Mouse (Mus musculus): ENCODE results near the gene Car9. TPM values are rescaled to one million over a fixed set of nuclear protein-coding genes. Genes with fewer than 3 reads are reported as not detected.

Gene Car9
- polyA plus RNA-seq, 1 experiment from 2014 or later: 1.1 TPM

DNA sequence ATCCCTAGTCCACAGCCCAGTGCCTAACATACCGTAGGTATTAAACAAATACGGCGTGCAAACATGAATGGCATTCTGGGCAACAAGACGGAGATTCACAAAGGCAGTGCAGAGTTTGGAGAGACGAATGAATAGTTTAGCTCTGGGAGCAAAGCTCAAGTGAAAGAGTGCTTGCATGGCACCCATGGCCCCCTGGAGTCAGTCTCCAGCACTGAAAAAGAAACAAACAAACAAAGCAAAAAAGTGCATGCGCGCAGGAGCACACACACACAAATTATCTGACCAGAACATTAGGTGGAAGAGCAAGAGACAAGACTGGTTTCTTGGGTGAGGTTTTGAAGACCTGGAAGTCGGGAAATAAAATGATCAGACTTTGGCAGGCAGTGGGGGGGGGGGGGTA is 692 bp upstream of the Car9 start:
- no peak for ATAC-seq

DNA sequence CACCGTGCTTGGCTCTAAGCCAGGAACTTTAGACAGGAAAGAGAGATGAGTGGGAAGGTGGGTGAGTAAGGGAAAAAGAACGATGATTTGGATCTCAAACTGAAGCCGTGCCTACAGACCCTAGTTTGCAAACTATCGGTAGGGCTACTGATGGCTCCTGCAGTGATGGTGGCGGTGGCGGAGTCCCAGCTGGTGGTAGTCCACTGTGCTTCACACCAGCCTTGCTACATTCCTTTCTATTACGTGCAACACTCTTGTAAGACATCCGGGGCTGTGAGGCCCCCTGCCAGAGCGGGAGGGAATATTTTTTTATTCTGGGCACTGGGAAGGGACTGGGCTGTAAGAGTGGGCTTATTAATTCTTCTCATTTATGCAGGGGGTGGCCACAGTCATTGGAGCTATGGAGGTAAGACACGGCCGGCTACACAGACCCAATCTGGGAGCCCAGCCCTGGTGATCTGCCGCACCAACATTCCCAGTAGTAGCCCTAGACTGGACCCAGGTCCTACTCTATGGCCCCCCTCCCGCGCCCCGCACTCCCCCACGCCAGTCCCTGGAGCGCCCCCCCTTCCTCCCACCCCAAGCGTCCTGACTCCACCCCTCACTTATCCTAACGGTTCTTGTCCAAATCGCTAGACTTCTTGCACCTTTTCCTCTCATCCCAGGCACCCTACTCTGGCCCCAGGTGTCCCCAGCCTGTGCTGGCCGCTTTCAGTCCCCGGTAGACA is 1.3 kb downstream of the Car9 start:
- no peak for DNase-seq
- H3K4me1 ChIP-seq (ENCODE audit: insufficient read depth): peaks cover 14% of the 10 kb centered on the region
- H3K27ac ChIP-seq (ENCODE audit: low read depth): no peak overlapping the region
- H3K27me3 ChIP-seq (ENCODE audit: insufficient read depth, low read length): 0 out of 2 replicates have a peak, but pooled peaks cover 5% of the 10 kb centered on the region
- peak overlapping the region; percentile 62 for H3K9ac ChIP-seq (replicated peaks)
- peak overlapping the region; percentile 87 for H3K4me2 ChIP-seq (ENCODE audit: low read depth, low read length)
- 6% methylated on average over 19 of the region's 22 CpGs for WGBS (ENCODE audit: insufficient replicate concordance)
- peak; percentile 55 for ATAC-seq
- H3K9me3 ChIP-seq (ENCODE audit: low read length): no peaks in the 10 kb centered on the region
- peak overlapping the region; percentile 54 for H3K4me3 ChIP-seq (ENCODE audit: low read depth, low read length)
- H3K36me3 ChIP-seq (replicated peaks; ENCODE audit: insufficient read depth, low read length): no peaks in the 10 kb centered on the region
- no peak for TF ChIP-seq EP300 (IDR thresholded peaks at IDR 0.05; ENCODE audit: low read depth)
- TF ChIP-seq CTCF (IDR thresholded peaks at IDR 0.05; ENCODE audit: low read depth): no peak

More for the DNA sequence above, 692 bp upstream of the Car9 start:
- Histone ChIP-seq H3K4me1 (ENCODE audit: insufficient read depth) (peaks cover 14% of the 10 kb centered on the region), H3K27me3 (ENCODE audit: insufficient read depth, low read length) (0 out of 2 replicates have a peak, but pooled peaks cover 5% of the 10 kb centered on the region), H3K4me3 (ENCODE audit: low read depth, low read length) (no peak overlapping the region), H3K36me3 (replicated peaks; ENCODE audit: insufficient read depth, low read length) (no peaks in the 10 kb centered on the region), H3K9ac (replicated peaks) (no peak overlapping the region), H3K27ac (ENCODE audit: low read depth) (no peak overlapping the region), H3K4me2 (ENCODE audit: low read depth, low read length) (no peak overlapping the region), H3K9me3 (ENCODE audit: low read length) (no peaks in the 10 kb centered on the region)
- DNase-seq: no peak
- TF ChIP-seq EP300 (IDR thresholded peaks at IDR 0.05; ENCODE audit: low read depth): no peak
- no peak for TF ChIP-seq CTCF (IDR thresholded peaks at IDR 0.05; ENCODE audit: low read depth)
- whole genome bisulfite sequencing (ENCODE audit: insufficient replicate concordance): 78% methylated on average over 8 of the region's 8 CpGs

DNA sequence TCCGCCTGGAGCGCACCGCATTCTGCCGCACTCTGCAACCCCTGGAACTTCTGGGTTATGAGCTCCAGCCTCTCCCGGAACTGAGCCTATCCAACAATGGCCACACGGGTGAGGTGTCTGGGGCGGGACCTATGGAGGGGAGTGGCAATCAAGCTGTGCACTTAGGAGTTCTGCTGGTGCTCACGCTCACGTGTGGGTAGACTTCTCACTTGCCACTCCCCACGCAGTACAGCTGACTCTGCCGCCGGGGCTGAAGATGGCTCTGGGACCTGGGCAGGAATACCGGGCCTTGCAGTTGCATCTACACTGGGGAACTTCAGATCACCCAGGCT is 1.9 kb downstream of the Car9 start:
- Histone ChIP-seq H3K4me1 (ENCODE audit: insufficient read depth) (peaks cover 14% of the 10 kb centered on the region), H3K9me3 (ENCODE audit: low read length) (no peaks in the 10 kb centered on the region), H3K4me2 (ENCODE audit: low read depth, low read length) (peak overlapping the region; percentile 87), H3K27me3 (ENCODE audit: insufficient read depth, low read length) (0 out of 2 replicates have a peak, but pooled peaks cover 5% of the 10 kb centered on the region), H3K27ac (ENCODE audit: low read depth) (no peak overlapping the region), H3K36me3 (replicated peaks; ENCODE audit: insufficient read depth, low read length) (no peaks in the 10 kb centered on the region), H3K9ac (replicated peaks) (peak overlapping the region; percentile 62), H3K4me3 (ENCODE audit: low read depth, low read length) (peak overlapping the region; percentile 54)
- DNase-seq: peak; percentile 75
- WGBS (ENCODE audit: insufficient replicate concordance): 2% methylated on average over 13 of the region's 13 CpGs
- peak; percentile 87 for ATAC-seq
- TF ChIP-seq CTCF (IDR thresholded peaks at IDR 0.05; ENCODE audit: low read depth): 0 out of 2 replicates have a peak, but pooled peaks have one; percentile 8
- TF ChIP-seq EP300 (IDR thresholded peaks at IDR 0.05; ENCODE audit: low read depth): no peak

DNA sequence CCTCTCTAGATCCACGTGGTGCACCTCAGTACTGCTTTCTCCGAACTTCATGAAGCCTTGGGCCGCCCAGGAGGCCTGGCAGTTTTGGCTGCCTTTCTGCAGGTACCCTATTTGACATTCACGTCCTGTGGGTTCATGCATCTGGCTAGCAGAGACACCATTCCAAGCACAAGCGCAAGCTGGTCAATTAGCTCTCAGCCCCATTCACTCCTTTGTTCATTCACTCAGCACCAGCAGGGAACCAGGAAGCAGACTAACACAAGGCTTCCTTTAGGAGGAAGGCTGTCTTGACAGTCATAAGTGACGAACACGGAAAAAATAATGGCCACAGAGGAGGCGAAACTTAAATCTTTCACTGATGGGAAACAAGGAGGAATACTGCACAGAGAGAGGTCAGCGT is 2.3 kb downstream of the Car9 start:
- Histone ChIP-seq H3K27me3 (ENCODE audit: insufficient read depth, low read length) (0 out of 2 replicates have a peak, but pooled peaks cover 5% of the 10 kb centered on the region), H3K36me3 (replicated peaks; ENCODE audit: insufficient read depth, low read length) (no peaks in the 10 kb centered on the region), H3K4me2 (ENCODE audit: low read depth, low read length) (peak overlapping the region; percentile 87), H3K9ac (replicated peaks) (peak overlapping the region; percentile 62), H3K9me3 (ENCODE audit: low read length) (no peaks in the 10 kb centered on the region), H3K4me1 (ENCODE audit: insufficient read depth) (peaks cover 14% of the 10 kb centered on the region), H3K4me3 (ENCODE audit: low read depth, low read length) (peak overlapping the region; percentile 54), H3K27ac (ENCODE audit: low read depth) (no peak overlapping the region)
- ATAC-seq: peak; percentile 2; the same call in 1 of the 2 replicates
- DNase-seq: no peak
- WGBS (ENCODE audit: insufficient replicate concordance): 23% methylated on average over 9 of the region's 9 CpGs
- TF ChIP-seq CTCF (IDR thresholded peaks at IDR 0.05; ENCODE audit: low read depth) (no peak), EP300 (IDR thresholded peaks at IDR 0.05; ENCODE audit: low read depth) (no peak)

DNA sequence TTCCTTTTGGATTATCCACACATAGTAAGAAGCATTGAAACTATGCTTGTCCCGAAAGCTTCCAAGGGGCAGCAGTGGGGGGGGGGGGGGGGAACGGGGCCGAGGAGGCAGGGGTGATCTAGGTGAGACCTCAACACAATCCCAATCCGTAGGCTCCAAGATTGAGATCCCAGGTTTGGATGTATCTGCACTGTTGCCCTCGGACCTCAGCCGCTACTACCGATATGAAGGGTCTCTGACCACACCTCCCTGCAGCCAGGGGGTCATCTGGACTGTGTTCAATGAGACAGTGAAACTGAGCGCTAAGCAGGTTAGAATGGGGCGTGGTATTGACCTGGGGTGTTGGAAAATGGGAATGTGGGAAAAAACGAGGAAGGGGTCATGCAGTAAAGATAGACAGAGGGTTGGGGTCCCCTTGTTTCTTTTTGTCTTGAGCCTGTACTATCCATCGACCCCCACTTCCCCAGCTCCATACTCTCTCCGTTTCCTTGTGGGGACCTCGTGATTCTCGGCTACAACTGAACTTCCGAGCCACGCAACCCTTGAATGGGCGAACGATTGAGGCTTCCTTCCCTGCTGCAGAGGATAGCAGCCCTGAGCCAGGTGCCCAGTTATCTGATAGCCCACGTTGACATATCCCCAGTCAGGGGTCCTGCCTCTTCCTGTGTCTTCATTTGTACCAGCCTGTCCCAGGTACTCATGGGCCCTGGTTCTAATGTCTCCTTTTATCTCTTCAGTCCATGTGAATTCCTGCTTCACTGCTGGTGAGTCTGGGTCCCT is 5.1 kb downstream of the Car9 start:
- DNase-seq (no peak), ATAC-seq (no peak)
- WGBS (ENCODE audit: insufficient replicate concordance): 76% methylated on average over 19 of the region's 19 CpGs
- Histone ChIP-seq H3K4me3 (ENCODE audit: low read depth, low read length) (no peak overlapping the region), H3K27me3 (ENCODE audit: insufficient read depth, low read length) (0 out of 2 replicates have a peak, but pooled peaks cover 5% of the 10 kb centered on the region), H3K36me3 (replicated peaks; ENCODE audit: insufficient read depth, low read length) (no peaks in the 10 kb centered on the region), H3K9me3 (ENCODE audit: low read length) (no peaks in the 10 kb centered on the region), H3K27ac (ENCODE audit: low read depth) (no peak overlapping the region), H3K4me1 (ENCODE audit: insufficient read depth) (peaks cover 14% of the 10 kb centered on the region), H3K4me2 (ENCODE audit: low read depth, low read length) (no peak overlapping the region), H3K9ac (replicated peaks) (no peak overlapping the region)
- TF ChIP-seq CTCF (IDR thresholded peaks at IDR 0.05; ENCODE audit: low read depth) (no peak), EP300 (IDR thresholded peaks at IDR 0.05; ENCODE audit: low read depth) (no peak)

DNA sequence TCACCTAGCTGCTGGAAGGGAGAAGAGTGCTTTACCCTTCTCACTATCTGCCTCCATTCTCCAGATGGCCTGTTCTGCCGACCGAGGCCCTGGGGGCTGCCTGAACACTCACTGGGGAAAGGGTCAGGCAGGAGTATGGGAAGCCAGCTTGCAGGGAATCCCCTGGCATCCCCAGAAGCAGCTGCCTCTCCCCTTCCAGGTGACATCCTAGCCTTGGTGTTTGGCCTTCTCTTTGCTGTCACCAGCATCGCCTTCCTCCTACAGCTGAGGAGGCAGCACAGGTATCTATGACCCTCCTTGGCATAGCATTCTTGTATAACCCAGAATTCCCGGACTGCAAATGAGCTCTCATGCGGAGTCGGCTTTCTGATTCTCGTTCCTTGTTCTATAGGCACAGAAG is 5.9 kb downstream of the Car9 start:
- no peak overlapping the region for H3K4me2 ChIP-seq (ENCODE audit: low read depth, low read length)
- H3K9me3 ChIP-seq (ENCODE audit: low read length): no peaks in the 10 kb centered on the region
- WGBS (ENCODE audit: insufficient replicate concordance): 71% methylated on average over 7 of the region's 7 CpGs
- H3K4me3 ChIP-seq (ENCODE audit: low read depth, low read length): no peak overlapping the region
- 0 out of 2 replicates have a peak, but pooled peaks cover 5% of the 10 kb centered on the region for H3K27me3 ChIP-seq (ENCODE audit: insufficient read depth, low read length)
- DNase-seq (no peak), ATAC-seq (no peak)
- TF ChIP-seq CTCF (IDR thresholded peaks at IDR 0.05; ENCODE audit: low read depth) (no peak), EP300 (IDR thresholded peaks at IDR 0.05; ENCODE audit: low read depth) (no peak)
- H3K9ac ChIP-seq (replicated peaks): no peak overlapping the region
- H3K36me3 ChIP-seq (replicated peaks; ENCODE audit: insufficient read depth, low read length): no peaks in the 10 kb centered on the region
- H3K4me1 ChIP-seq (ENCODE audit: insufficient read depth): peaks cover 13% of the 10 kb centered on the region
- no peak overlapping the region for H3K27ac ChIP-seq (ENCODE audit: low read depth)

All from liver, postnatal 0 days (tissue).